14 mouse cellular contexts compared by ENCODE assay signal in the genomic region with DNA sequence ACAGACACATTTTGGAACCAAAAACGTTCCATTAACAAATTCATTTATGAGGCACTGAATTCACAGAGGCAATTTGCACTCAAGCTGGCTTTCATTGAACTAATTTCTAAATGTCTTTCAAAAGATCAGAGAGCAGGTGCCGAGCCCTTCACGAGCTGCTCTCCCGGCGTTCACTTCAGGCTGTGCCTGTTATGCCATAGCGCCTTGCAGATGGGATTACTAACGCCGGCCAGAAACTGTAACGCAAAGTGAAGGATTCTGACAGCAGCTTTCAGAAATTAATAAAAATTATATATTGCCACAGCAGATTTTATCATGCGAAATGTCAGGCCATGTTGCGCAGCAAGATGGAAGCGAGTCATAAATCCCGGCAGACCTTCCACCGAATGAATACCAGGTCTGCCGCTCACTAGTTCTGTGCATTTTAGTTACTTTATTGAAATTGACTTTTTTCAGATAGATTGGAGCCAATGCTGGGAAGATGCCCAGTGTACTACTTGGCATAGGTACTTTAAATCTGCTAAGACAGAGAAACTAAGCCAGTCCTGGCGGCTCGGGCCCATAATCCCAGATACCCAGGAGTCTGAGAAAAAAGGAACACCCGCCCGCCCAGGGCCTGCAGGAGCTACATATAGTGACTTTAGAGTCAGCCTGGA. TPM values are rescaled to one million over a fixed set of nuclear protein-coding genes. Genes with fewer than 3 reads are reported as not detected.
A peak's percentile ranks its signal among the peaks of the same experiment; 100 is the strongest.
DNase-seq lines count a peak whose midpoint lies in the region; ATAC-seq lines count a peak whose summit lies in the region.
"Had no signal": no experiment of that assay in that cellular context is flagged by ENCODE, and none has a peak within 500 bp of the region (broad histone marks: within the 10 kb centered on the region; RNA-seq: fewer than 3 reads in every experiment).

No protein-coding gene starts in this region.

- peak; percentile 7 to 17 for DNase-seq in cerebellum, adult 18-20 months
- DNase-seq in cerebellum, adult 11 months: no peak
- DNase-seq in frontal cortex, adult 2 months (ENCODE audit: extremely low spot score in 1 of 2, low spot score in 1 of 2): no peak
- peak; percentile 71 to 72 for DNase-seq in right cerebral cortex, postnatal 10 days (ENCODE audit: low spot score in 2 of 2)
- DNase-seq in right cerebral cortex, postnatal 36 days (ENCODE audit: low spot score in 2 of 2): no peak
- peak; percentile 58 for DNase-seq in right cerebral cortex, postnatal 4 days
- no peak for DNase-seq in gastrocnemius, adult 18-20 months (ENCODE audit: low spot score)
- DNase-seq: kidney, postnatal 4 days; lung, postnatal 14 days; thymus, postnatal 25 days had no signal

- ATAC-seq in frontal cortex, adult (ENCODE audit: low TSS enrichment): peak; percentile 69
- ATAC-seq: CD4-positive, CD25-positive, alpha-beta regulatory T cell, adult 4 months; intestine, embryonic 15.5 days; midbrain, embryonic 16.5 days had no signal

RNA-seq across cellular contexts. Expression of a gene that starts 12.9 kb away (rescaled TPM):
- polyA plus RNA-seq in frontal cortex, adult 2 months (2012; rRNA removed): 14.0 and 14.4 TPM in 2 replicates
- total RNA-seq in gastrocnemius, adult 18-20 months (2021): 10 to 100 TPM; 10.6 to 10.8 TPM

RNA-seq across cellular contexts. Expression of a gene that starts 13.1 kb away (rescaled TPM):
- 22.9 and 28.2 TPM in 2 replicates for polyA plus RNA-seq in frontal cortex, adult 2 months (2012; rRNA removed)
- 1 to 10 TPM; 8.6 to 9.1 TPM for total RNA-seq in gastrocnemius, adult 18-20 months (2021)

RNA-seq across cellular contexts. Expression of a gene that starts 22.7 kb away (rescaled TPM):
- 219 and 235 TPM in 2 replicates for polyA plus RNA-seq in frontal cortex, adult 2 months (2012; rRNA removed)
- total RNA-seq in gastrocnemius, adult 18-20 months (2021): 10 to 100 TPM; 39.8 to 45.3 TPM

Comparison
In these comparisons a context has a peak if more than half of its experiments do, and no peak if none do; other contexts are left out.
1. DNase-seq: peak in cerebellum, adult 18-20 months (2 of 2), right cerebral cortex, postnatal 10 days (2 of 2) and right cerebral cortex, postnatal 4 days (single experiment); none in cerebellum, adult 11 months (single experiment), frontal cortex, adult 2 months (0 of 2), right cerebral cortex, postnatal 36 days (0 of 2) and gastrocnemius, adult 18-20 months (single experiment).